In genomic region chr6:53649782-53650181, GRCm38 (mm10) we compare ENCODE assay signal across 19 mouse cellular contexts.
DNase-seq lines count a peak whose midpoint lies in the region; ATAC-seq and TF ChIP-seq lines count a peak whose summit lies in the region.
"Had no signal": no experiment of that assay in that cellular context is flagged by ENCODE, and none has a peak within 500 bp of the region (broad histone marks: within the 10 kb centered on the region; RNA-seq: fewer than 3 reads in every experiment).

No protein-coding gene starts in this region.

- TF ChIP-seq POLR2A in cortical plate, adult 2 months (IDR thresholded peaks at IDR 0.05; ENCODE audit: extremely low read depth, insufficient read depth, low read length), result no peak

- H3K4me3 ChIP-seq in forebrain, embryonic 14.5 days (ENCODE audit: low read depth, low read length), result no peak overlapping the region
- H3K4me3 ChIP-seq in forebrain, embryonic 13.5 days, result no peak overlapping the region
- H3K4me3 ChIP-seq in intestine, postnatal 0 days (ENCODE audit: low read depth, low read length), result no peak overlapping the region
- H3K4me3 ChIP-seq in intestine, embryonic 16.5 days (ENCODE audit: low read length), result no peak overlapping the region
- no peak overlapping the region for H3K4me3 ChIP-seq in lung, postnatal 0 days (ENCODE audit: low read depth, low read length)
- H3K4me3 ChIP-seq in cortical plate, adult 2 months (ENCODE audit: insufficient read depth, low read length), result no peak overlapping the region
- H3K4me3 ChIP-seq: embryonic facial prominence, embryonic 13.5 days; heart, embryonic 15.5 days; limb, embryonic 15.5 days; lung, embryonic 15.5 days; midbrain, embryonic 13.5 days; myocyte; stomach, embryonic 15.5 days had no signal

- H3K4me2 ChIP-seq in forebrain, embryonic 14.5 days (ENCODE audit: low read length), result no peak overlapping the region
- no peak overlapping the region for H3K4me2 ChIP-seq in forebrain, embryonic 13.5 days
- no peak overlapping the region for H3K4me2 ChIP-seq in intestine, postnatal 0 days (replicated peaks; ENCODE audit: low read depth)
- H3K4me2 ChIP-seq in intestine, embryonic 16.5 days (ENCODE audit: low read depth, low read length), result no peak overlapping the region
- H3K4me2 ChIP-seq in lung, postnatal 0 days (replicated peaks; ENCODE audit: low read depth, low read length), result no peak overlapping the region
- H3K4me2 ChIP-seq: embryonic facial prominence, embryonic 13.5 days; heart, embryonic 15.5 days; limb, embryonic 15.5 days; lung, embryonic 15.5 days; midbrain, embryonic 13.5 days; stomach, embryonic 15.5 days had no signal

- no peak for ATAC-seq in forebrain, embryonic 14.5 days
- ATAC-seq in forebrain, embryonic 13.5 days, result no peak
- ATAC-seq in intestine, postnatal 0 days, result no peak
- no peak for ATAC-seq in intestine, embryonic 16.5 days
- ATAC-seq in lung, postnatal 0 days, result no peak
- ATAC-seq: inflammation-experienced regulatory T-cells, adult 6 months; midbrain, embryonic 13.5 days had no signal

- H3K9ac ChIP-seq in forebrain, embryonic 14.5 days (ENCODE audit: low read length), result no peak overlapping the region
- no peak overlapping the region for H3K9ac ChIP-seq in forebrain, embryonic 13.5 days
- H3K9ac ChIP-seq in intestine, postnatal 0 days (ENCODE audit: low read depth, low read length), result no peak overlapping the region
- no peak overlapping the region for H3K9ac ChIP-seq in intestine, embryonic 16.5 days (ENCODE audit: low read depth, low read length)
- no peak overlapping the region for H3K9ac ChIP-seq in lung, postnatal 0 days (replicated peaks; ENCODE audit: low read depth)
- H3K9ac ChIP-seq: embryonic facial prominence, embryonic 13.5 days; heart, embryonic 15.5 days; limb, embryonic 15.5 days; lung, embryonic 15.5 days; midbrain, embryonic 13.5 days; stomach, embryonic 15.5 days had no signal

- peaks cover 12% of the 10 kb centered on the region for H3K4me1 ChIP-seq in forebrain, embryonic 14.5 days (ENCODE audit: control insufficient read depth, insufficient read depth, low read length)
- peaks cover 21% of the 10 kb centered on the region for H3K4me1 ChIP-seq in forebrain, embryonic 13.5 days
- H3K4me1 ChIP-seq in intestine, postnatal 0 days (replicated peaks; ENCODE audit: control insufficient read depth, insufficient read depth, low read length), result no peaks in the 10 kb centered on the region
- H3K4me1 ChIP-seq in intestine, embryonic 16.5 days (ENCODE audit: control insufficient read depth, insufficient read depth, low read length), result peaks cover 8% of the 10 kb centered on the region
- H3K4me1 ChIP-seq in lung, postnatal 0 days (ENCODE audit: insufficient read depth, low read depth, low read length), result no peaks in the 10 kb centered on the region; the same call in 1 of the 2 replicates
- H3K4me1 ChIP-seq in cortical plate, adult 2 months (ENCODE audit: control insufficient read depth, insufficient read depth, low read length), result no peaks in the 10 kb centered on the region

- no peaks in the 10 kb centered on the region for H3K27me3 ChIP-seq in forebrain, embryonic 14.5 days (replicated peaks; ENCODE audit: control insufficient read depth, insufficient read depth, low read length)
- H3K27me3 ChIP-seq in forebrain, embryonic 13.5 days, result no peaks in the 10 kb centered on the region
- no peaks in the 10 kb centered on the region for H3K27me3 ChIP-seq in intestine, postnatal 0 days (replicated peaks; ENCODE audit: control insufficient read depth, insufficient read depth, low read length)
- no peaks in the 10 kb centered on the region for H3K27me3 ChIP-seq in intestine, embryonic 16.5 days (replicated peaks; ENCODE audit: control insufficient read depth, insufficient read depth, low read length)
- 0 out of 2 replicates have a peak, but pooled peaks cover 5% of the 10 kb centered on the region for H3K27me3 ChIP-seq in lung, postnatal 0 days (replicated peaks; ENCODE audit: insufficient read depth, low read length)
- H3K27me3 ChIP-seq: embryonic facial prominence, embryonic 13.5 days; heart, embryonic 15.5 days; limb, embryonic 15.5 days; lung, embryonic 15.5 days; midbrain, embryonic 13.5 days; stomach, embryonic 15.5 days had no signal

- 90% methylated on average over 1 of the region's 1 CpGs for WGBS in forebrain, embryonic 14.5 days
- 94% methylated on average over 1 of the region's 1 CpGs for WGBS in forebrain, embryonic 13.5 days
- 88% methylated on average over 1 of the region's 1 CpGs for WGBS in intestine, postnatal 0 days
- 77% methylated on average over 1 of the region's 1 CpGs for WGBS in intestine, embryonic 16.5 days
- WGBS in lung, postnatal 0 days, result 78% methylated on average over 1 of the region's 1 CpGs

- H3K9me3 ChIP-seq in forebrain, embryonic 14.5 days (replicated peaks; ENCODE audit: control insufficient read depth, low read length), result no peaks in the 10 kb centered on the region
- no peaks in the 10 kb centered on the region for H3K9me3 ChIP-seq in forebrain, embryonic 13.5 days (replicated peaks)
- no peaks in the 10 kb centered on the region for H3K9me3 ChIP-seq in intestine, postnatal 0 days (ENCODE audit: control insufficient read depth)
- H3K9me3 ChIP-seq in intestine, embryonic 16.5 days (ENCODE audit: control insufficient read depth, low read length), result no peaks in the 10 kb centered on the region
- H3K9me3 ChIP-seq in lung, postnatal 0 days (ENCODE audit: low read length), result no peaks in the 10 kb centered on the region
- H3K9me3 ChIP-seq: embryonic facial prominence, embryonic 13.5 days; heart, embryonic 15.5 days; limb, embryonic 15.5 days; lung, embryonic 15.5 days; midbrain, embryonic 13.5 days; stomach, embryonic 15.5 days had no signal

- no peaks in the 10 kb centered on the region for H3K36me3 ChIP-seq in forebrain, embryonic 14.5 days (ENCODE audit: control insufficient read depth, insufficient read depth, low read length)
- no peaks in the 10 kb centered on the region for H3K36me3 ChIP-seq in forebrain, embryonic 13.5 days (ENCODE audit: poor library complexity, severe bottlenecking)
- H3K36me3 ChIP-seq in intestine, postnatal 0 days (ENCODE audit: control insufficient read depth, insufficient read depth), result no peaks in the 10 kb centered on the region
- no peaks in the 10 kb centered on the region for H3K36me3 ChIP-seq in intestine, embryonic 16.5 days (ENCODE audit: control insufficient read depth, insufficient read depth, low read length)
- no peaks in the 10 kb centered on the region for H3K36me3 ChIP-seq in lung, postnatal 0 days (ENCODE audit: insufficient read depth, low read length)
- H3K36me3 ChIP-seq: embryonic facial prominence, embryonic 13.5 days; heart, embryonic 15.5 days; limb, embryonic 15.5 days; lung, embryonic 15.5 days; midbrain, embryonic 13.5 days; stomach, embryonic 15.5 days had no signal

- no peak overlapping the region for H3K27ac ChIP-seq in forebrain, embryonic 14.5 days (ENCODE audit: low read depth, low read length)
- no peak overlapping the region for H3K27ac ChIP-seq in forebrain, embryonic 13.5 days
- H3K27ac ChIP-seq in intestine, postnatal 0 days (ENCODE audit: low read depth, low read length), result no peak overlapping the region
- no peak overlapping the region for H3K27ac ChIP-seq in intestine, embryonic 16.5 days (ENCODE audit: low read length)
- no peak overlapping the region for H3K27ac ChIP-seq in lung, postnatal 0 days (ENCODE audit: low read length)
- no peak overlapping the region for H3K27ac ChIP-seq in cortical plate, adult 2 months (ENCODE audit: insufficient read depth, low read length)
- H3K27ac ChIP-seq: embryonic facial prominence, embryonic 13.5 days; heart, embryonic 15.5 days; limb, embryonic 15.5 days; lung, embryonic 15.5 days; midbrain, embryonic 13.5 days; stomach, embryonic 15.5 days had no signal

- peak; percentile 52 for TF ChIP-seq CTCF in intestine, postnatal 0 days (IDR thresholded peaks at IDR 0.05; ENCODE audit: low read depth)
- TF ChIP-seq CTCF in lung, postnatal 0 days (IDR thresholded peaks at IDR 0.05), result peak; percentile 58
- peak; percentile 23; the same call in 1 of the 2 replicates for TF ChIP-seq CTCF in cortical plate, adult 2 months (IDR thresholded peaks at IDR 0.05; ENCODE audit: extremely low read depth, insufficient read depth, low read length)

- TF ChIP-seq EP300 in lung, postnatal 0 days (IDR thresholded peaks at IDR 0.05), result no peak

- DNase-seq in forebrain, embryonic 14.5 days (ENCODE audit: low spot score), result peak; percentile 28
- no peak for DNase-seq in lung, postnatal 0 days (ENCODE audit: low spot score)
- DNase-seq in lung, adult 18-20 months, result no peak
- no peak for DNase-seq in right cerebral cortex, adult 18-20 months
- DNase-seq: cerebellum, adult 8-10 months; kidney, adult 9 months; kidney, postnatal 4 days had no signal
